In the genomic region with DNA sequence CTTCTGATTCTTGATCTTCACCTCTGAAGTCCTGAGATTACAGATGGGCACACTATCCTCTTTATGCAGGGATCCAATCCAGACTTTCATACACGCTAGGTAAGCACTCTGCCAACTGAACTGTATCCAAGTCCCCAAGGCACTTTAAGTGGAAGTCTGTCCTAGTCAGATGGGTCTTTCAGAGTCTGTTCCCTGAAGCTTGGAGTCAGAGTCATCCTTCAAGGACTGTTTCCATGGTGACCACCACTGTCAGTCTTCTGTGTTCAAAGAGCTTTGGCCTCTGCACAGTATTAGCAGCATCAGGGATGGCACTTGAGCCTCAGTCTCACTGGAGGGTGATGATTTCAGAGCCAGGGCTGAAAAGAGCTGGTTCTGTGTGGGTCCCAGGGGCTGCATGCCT, we compare ENCODE assay signal across 13 mouse cellular contexts.
DNase-seq lines count a peak whose midpoint lies in the region; ATAC-seq lines count a peak whose summit lies in the region.
"Had no signal": no experiment of that assay in that cellular context is flagged by ENCODE, and none has a peak within 500 bp of the region (broad histone marks: within the 10 kb centered on the region; RNA-seq: fewer than 3 reads in every experiment).

No protein-coding gene starts in this region.

- H3K9ac ChIP-seq in hindbrain, embryonic 14.5 days: no peak overlapping the region

- peaks cover 11% of the 10 kb centered on the region; the same call in 1 of the 2 replicates for H3K4me1 ChIP-seq in hindbrain, embryonic 14.5 days (replicated peaks; ENCODE audit: control insufficient read depth, insufficient read depth, low read length)
- H3K4me1 ChIP-seq: megakaryocyte, embryonic 14.5 days had no signal

- no peaks in the 10 kb centered on the region for H3K9me3 ChIP-seq in hindbrain, embryonic 14.5 days (ENCODE audit: control insufficient read depth, low read length)

- no peak overlapping the region for H3K4me2 ChIP-seq in hindbrain, embryonic 14.5 days (replicated peaks)

- 28% methylated on average over 1 of the region's 1 CpGs for WGBS in hindbrain, embryonic 14.5 days

- H3K36me3 ChIP-seq in hindbrain, embryonic 14.5 days (replicated peaks; ENCODE audit: control insufficient read depth, insufficient read depth): no peaks in the 10 kb centered on the region

- H3K27me3 ChIP-seq in hindbrain, embryonic 14.5 days (ENCODE audit: control insufficient read depth, insufficient read depth, low read length): no peaks in the 10 kb centered on the region
- H3K27me3 ChIP-seq: megakaryocyte, embryonic 14.5 days; Patski had no signal

- H3K27ac ChIP-seq in hindbrain, embryonic 14.5 days: no peak overlapping the region
- H3K27ac ChIP-seq: heart, adult 2 months had no signal

- DNase-seq in frontal cortex, postnatal 10 days (ENCODE audit: low spot score in 2 of 2): no peak
- peak; percentile 18 for DNase-seq in R1 (ENCODE audit: low read depth, low spot score)
- DNase-seq in adrenal gland, adult 8-10 months: peak; percentile 39
- peak; percentile 46 for DNase-seq in hindbrain, embryonic 14.5 days (ENCODE audit: low spot score)
- no peak for DNase-seq in heart, postnatal 4 days
- no peak for DNase-seq in right cerebral cortex, adult 2 months (ENCODE audit: low spot score in 2 of 2)
- DNase-seq: heart, adult 2 months; heart, postnatal 14 days; kidney, adult 2 months had no signal

- 0 out of 2 replicates have a peak, but pooled peaks have one; percentile 27 for ATAC-seq in frontal cortex, adult (ENCODE audit: low TSS enrichment)
- ATAC-seq in hindbrain, embryonic 14.5 days (ENCODE audit: low FRiP score): peak; percentile 81
- no peak for ATAC-seq in megakaryocyte progenitor cell, adult 5-6 weeks (replicated peaks; ENCODE audit: poor library complexity)
- ATAC-seq: Patski had no signal

- no peak overlapping the region for H3K4me3 ChIP-seq in hindbrain, embryonic 14.5 days (replicated peaks; ENCODE audit: low read length)
- H3K4me3 ChIP-seq: heart, adult 2 months; megakaryocyte, embryonic 14.5 days had no signal

Comparison
In these comparisons a context has a peak if more than half of its experiments do, and no peak if none do; other contexts are left out.
1. DNase-seq: peak in R1 (single experiment), adrenal gland, adult 8-10 months (single experiment) and hindbrain, embryonic 14.5 days (single experiment); none in frontal cortex, postnatal 10 days (0 of 2), heart, postnatal 4 days (single experiment) and right cerebral cortex, adult 2 months (0 of 2).